Mouse (Mus musculus) small intestine, adult 2 months (tissue): ENCODE measurements around the gene Agap1.

Experiments
- CTCF ChIP-seq: fragments of 200-500 bp; IDR thresholded peaks from 2 replicates; pipeline ENCODE4 v1.5.1; 2012; ENCODE audit warnings: low read depth, mild to moderate bottlenecking, control low read depth, inconsistent platforms, low read length, moderate library complexity, mixed read lengths; ENCODE audit not compliant: insufficient replicate concordance, insufficient read length; ENCODE audit errors: extremely low read depth
- POLR2A ChIP-seq: fragments of 200-500 bp; IDR thresholded peaks from 2 replicates; pipeline ENCODE4 v1.6.1; 2012; ENCODE audit warnings: low read depth, mild to moderate bottlenecking, control low read depth, inconsistent platforms, low read length, moderate library complexity

- TF ChIP-seq CTCF = no peak
- TF ChIP-seq POLR2A = no peak
Measured at GRCm38 (mm10) chr1:89734368-89734767, 279.8 kb downstream of the Agap1 start.
